Mouse (Mus musculus) liver, embryonic 13.5 days (tissue): ENCODE results near the gene Kcng3. TPM values are rescaled to one million over a fixed set of nuclear protein-coding genes. Genes with fewer than 3 reads are reported as not detected.

Source experiments
- ATAC-seq: fragments of 200-750 bp; cut with Nextera tagmentation; 2 replicates; pipeline ENCODE4 v1.8.0; 2017; ENCODE audit warnings: low read depth, mild to moderate bottlenecking, moderate number of reproducible peaks, moderate library complexity
- DNase-seq: peaks from one replicate; pipeline ENCODE4 v3.0.0; 2022
- H3K27ac ChIP-seq: fragments of 300-500 bp; sonication (generic); 2 replicates; pipeline ENCODE4 v1.5.1; 2015; ENCODE audit warnings: moderate library complexity, mild to moderate bottlenecking, inconsistent platforms
- H3K27me3 ChIP-seq: fragments of 300-500 bp; sonication (generic); 2 replicates; pipeline ENCODE4 v1.6.1; 2015; ENCODE audit warnings: mild to moderate bottlenecking, inconsistent platforms
- H3K36me3 ChIP-seq: fragments of 300-500 bp; sonication (generic); 2 replicates; pipeline ENCODE4 v1.6.1; 2015; ENCODE audit warnings: mild to moderate bottlenecking, inconsistent platforms
- H3K4me1 ChIP-seq: fragments of 300-500 bp; sonication (generic); replicated peaks from 2 replicates; pipeline ENCODE4 v1.6.1; 2015; ENCODE audit warnings: inconsistent platforms
- H3K4me2 ChIP-seq: fragments of 300-500 bp; sonication (generic); 2 replicates; pipeline ENCODE4 v1.6.1; 2015; ENCODE audit warnings: inconsistent platforms, mild to moderate bottlenecking, moderate library complexity
- H3K4me3 ChIP-seq: fragments of 300-500 bp; sonication (generic); replicated peaks from 2 replicates; pipeline ENCODE4 v1.5.1; 2015; ENCODE audit warnings: mild to moderate bottlenecking, inconsistent platforms
- H3K9ac ChIP-seq: fragments of 300-500 bp; sonication (generic); 2 replicates; pipeline ENCODE4 v1.6.1; 2015; ENCODE audit warnings: mild to moderate bottlenecking, inconsistent platforms
- H3K9me3 ChIP-seq: fragments of 300-500 bp; sonication (generic); replicated peaks from 2 replicates; pipeline ENCODE4 v1.6.1; 2016; ENCODE audit warnings: inconsistent platforms
- WGBS: fragments of 180-500 bp; shearing (Covaris S2); methylation state at CpG from one replicate; pipeline ENCODE4 v1.1.7; 2015; ENCODE audit not compliant: insufficient replicate concordance; 5-methylcytosine and 5-hydroxymethylcytosine counted together
- polyA plus RNA-seq: library from polyadenylated mRNA; unstranded; fragments of >200 nt; fragmentation: Nextera tagmentation; extraction: Ambion mirVana; gene quantifications from 2 replicates; pipeline ENCODE4 v1.2.1, GENCODE M21; 2015

Kcng3 gene
- polyA plus RNA-seq, 1 experiment from 2014 or later: 0.03 TPM

DNA sequence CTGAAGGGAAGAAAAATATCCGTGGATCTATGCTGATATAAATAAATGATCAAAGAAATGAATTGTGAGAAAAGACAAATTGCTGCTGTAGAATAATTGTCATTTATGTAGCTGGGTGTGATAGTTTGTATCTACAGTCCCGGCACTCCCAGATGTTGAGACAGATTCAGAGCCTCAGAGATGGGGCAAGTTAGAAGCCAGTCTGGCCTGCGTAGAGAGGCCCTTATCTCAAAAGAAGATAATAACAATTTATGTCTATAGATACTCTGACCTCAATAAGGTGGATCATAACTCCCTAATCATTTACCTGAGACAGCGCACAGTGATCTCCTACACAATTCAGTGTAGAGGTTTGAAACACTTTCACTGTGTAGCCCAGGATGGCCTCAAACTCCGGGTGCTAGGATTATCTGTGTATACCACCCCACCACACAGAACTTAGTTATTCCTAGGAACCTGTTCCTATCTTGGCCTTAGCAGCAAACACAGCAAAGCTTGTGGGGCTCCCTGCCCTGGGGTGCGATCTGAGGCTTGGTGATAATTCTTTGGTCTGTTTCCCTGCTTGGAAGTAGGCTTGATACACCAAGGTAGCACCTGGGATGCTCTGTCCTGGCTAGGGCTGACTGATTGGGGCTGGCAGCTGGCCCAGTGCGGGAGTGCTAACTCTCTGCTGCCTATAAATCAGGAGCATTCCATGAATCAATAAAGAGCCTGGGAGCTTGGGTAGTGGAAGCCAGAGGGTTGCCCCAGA, 19.4 kb upstream of the Kcng3 start:
- Histone ChIP-seq H3K4me1 (peaks cover 69% of the 10 kb centered on the region), H3K27me3 (no peaks in the 10 kb centered on the region), H3K4me3 (no peak overlapping the region), H3K27ac (peak overlapping the region; percentile 85), H3K36me3 (no peaks in the 10 kb centered on the region), H3K9me3 (no peaks in the 10 kb centered on the region), H3K9ac (peak overlapping the region; percentile 18; the same call in 1 of the 2 replicates), H3K4me2 (peak overlapping the region; percentile 19)
- peak; percentile 91 for ATAC-seq
- WGBS: 31% methylated on average over 7 of the region's 7 CpGs
- no peak for DNase-seq

DNA sequence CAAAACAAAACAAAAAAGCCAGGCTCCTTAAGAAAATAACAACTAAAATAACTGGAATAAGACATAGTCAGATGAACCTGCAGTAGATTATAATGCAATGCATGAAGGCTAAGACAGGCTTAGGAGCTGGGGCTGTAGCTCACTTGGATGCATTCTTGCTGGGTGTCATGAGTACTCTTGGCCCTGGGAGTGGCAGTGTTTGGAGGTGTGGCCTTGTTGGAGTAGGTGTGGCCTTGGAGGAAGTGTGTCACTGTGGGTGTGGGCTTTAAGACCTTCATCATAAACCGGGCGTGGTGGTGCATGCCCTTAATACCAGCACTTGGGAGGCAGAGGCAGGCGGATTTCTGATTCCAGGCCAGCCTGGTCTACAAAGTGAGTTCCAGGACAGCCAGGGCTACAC, 18.3 kb upstream of the Kcng3 start:
- peak overlapping the region; percentile 85 for H3K27ac ChIP-seq
- H3K4me3 ChIP-seq: no peak overlapping the region
- 0 out of 2 replicates have a peak overlapping the region, but pooled peaks have one; percentile 19 for H3K4me2 ChIP-seq
- H3K36me3 ChIP-seq: no peaks in the 10 kb centered on the region
- H3K27me3 ChIP-seq: no peaks in the 10 kb centered on the region
- DNase-seq: peak; percentile 68
- no peak overlapping the region for H3K9ac ChIP-seq
- 60% methylated on average over 3 of the region's 3 CpGs for WGBS
- peak; percentile 66 for ATAC-seq
- no peaks in the 10 kb centered on the region for H3K9me3 ChIP-seq
- H3K4me1 ChIP-seq: peaks cover 75% of the 10 kb centered on the region

- ATAC-seq (no peak), DNase-seq (no peak)
- Histone ChIP-seq H3K4me3 (no peak overlapping the region), H3K9me3 (no peaks in the 10 kb centered on the region), H3K9ac (no peak overlapping the region), H3K27ac (peak overlapping the region; percentile 29), H3K4me2 (no peak overlapping the region), H3K27me3 (no peaks in the 10 kb centered on the region), H3K36me3 (no peaks in the 10 kb centered on the region), H3K4me1 (peaks cover 55% of the 10 kb centered on the region)
- WGBS: 86% methylated on average over 7 of the region's 7 CpGs
These were observed 15.7 kb upstream of the Kcng3 start for GRCm38 (mm10) chr17:83647413-83647812.

DNA sequence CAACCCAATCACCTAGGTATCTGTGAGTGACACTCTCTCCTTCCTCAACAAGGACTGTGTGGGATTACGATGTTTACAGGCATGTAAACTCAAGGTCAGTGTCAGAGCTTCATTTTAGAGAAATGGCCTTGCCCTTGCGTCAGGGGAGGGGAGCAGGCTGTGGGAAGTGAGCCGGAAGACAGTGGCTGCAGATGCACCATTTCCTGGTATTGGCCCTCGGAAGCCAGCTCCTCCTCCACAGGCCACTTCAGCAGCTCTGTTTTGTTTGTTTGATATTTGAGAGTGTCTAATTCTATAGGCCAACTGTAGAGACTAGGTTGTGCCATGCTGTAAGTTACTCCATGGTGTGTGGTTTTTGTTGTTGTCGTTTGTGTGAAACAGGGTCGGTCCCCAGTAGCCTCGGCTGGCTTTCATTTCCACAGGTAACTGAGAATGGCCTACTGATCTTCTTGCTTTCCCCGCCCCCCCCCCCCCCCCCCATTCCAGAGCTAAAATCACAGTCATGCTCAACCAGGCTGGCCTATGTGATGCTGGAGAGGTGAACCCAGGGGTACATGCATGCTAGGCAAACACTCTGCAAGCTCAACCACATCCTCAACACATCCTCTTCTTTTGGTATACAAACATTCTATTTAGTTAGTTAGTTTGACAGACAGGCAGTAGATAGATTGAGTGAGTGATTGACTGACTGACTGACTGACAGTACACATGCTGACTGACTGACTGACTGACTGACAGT, 14.9 kb upstream of the Kcng3 start:
- no peak for ATAC-seq
- Histone ChIP-seq H3K4me3 (no peak overlapping the region), H3K4me2 (no peak overlapping the region), H3K27me3 (no peaks in the 10 kb centered on the region), H3K4me1 (peaks cover 46% of the 10 kb centered on the region), H3K27ac (peak overlapping the region; percentile 41; the same call in 1 of the 2 replicates), H3K9ac (no peak overlapping the region), H3K36me3 (no peaks in the 10 kb centered on the region), H3K9me3 (no peaks in the 10 kb centered on the region)
- DNase-seq: no peak
- 61% methylated on average over 8 of the region's 8 CpGs for WGBS

GRCm38 (mm10) chr17:83645226-83645808, 13.6 kb upstream of the Kcng3 start:
- DNase-seq (peak; percentile 47), ATAC-seq (peak; percentile 87)
- 25% methylated on average over 8 of the region's 9 CpGs for WGBS
- Histone ChIP-seq H3K27ac (peak overlapping the region; percentile 58), H3K4me1 (peaks cover 45% of the 10 kb centered on the region), H3K9me3 (no peaks in the 10 kb centered on the region), H3K9ac (peak overlapping the region; percentile 41; the same call in 1 of the 2 replicates), H3K27me3 (no peaks in the 10 kb centered on the region), H3K4me3 (no peak overlapping the region), H3K4me2 (peak overlapping the region; percentile 50), H3K36me3 (no peaks in the 10 kb centered on the region)

GRCm38 (mm10) chr17:83637393-83637792, 5.7 kb upstream of the Kcng3 start:
- peaks cover 26% of the 10 kb centered on the region for H3K4me1 ChIP-seq
- peaks cover 32% of the 10 kb centered on the region for H3K27me3 ChIP-seq
- 0 out of 2 replicates have a peak, but pooled peaks cover 2% of the 10 kb centered on the region for H3K9me3 ChIP-seq
- DNase-seq (peak; percentile 44), ATAC-seq (no peak)
- H3K9ac ChIP-seq: no peak overlapping the region
- H3K36me3 ChIP-seq: no peaks in the 10 kb centered on the region
- H3K4me3 ChIP-seq: no peak overlapping the region
- 61% methylated on average over 2 of the region's 2 CpGs for WGBS
- no peak overlapping the region for H3K4me2 ChIP-seq
- H3K27ac ChIP-seq: no peak overlapping the region

DNA sequence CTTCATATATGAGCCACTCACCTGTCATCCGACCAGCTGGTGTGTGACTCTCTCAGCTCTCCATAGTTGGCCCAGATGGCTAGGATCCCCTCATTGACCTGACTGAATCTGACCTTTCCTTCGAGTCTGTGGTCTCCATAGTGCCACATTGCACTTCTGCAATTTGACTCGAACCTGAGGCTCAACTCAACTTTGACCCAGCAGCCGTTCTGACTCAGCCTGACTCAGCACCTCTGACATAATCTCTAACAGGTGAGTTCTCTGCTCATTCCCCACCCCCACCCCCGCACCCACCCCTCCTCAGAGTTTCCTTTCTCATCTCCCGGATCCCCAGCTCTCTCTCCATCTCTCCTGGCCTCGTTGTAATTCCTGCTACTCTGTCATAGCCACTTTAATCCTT, 4.7 kb upstream of the Kcng3 start:
- Histone ChIP-seq H3K36me3 (no peaks in the 10 kb centered on the region), H3K4me2 (no peak overlapping the region), H3K4me3 (no peak overlapping the region), H3K9me3 (0 out of 2 replicates have a peak, but pooled peaks cover 2% of the 10 kb centered on the region), H3K4me1 (peaks cover 36% of the 10 kb centered on the region), H3K9ac (no peak overlapping the region), H3K27ac (no peak overlapping the region), H3K27me3 (peaks cover 42% of the 10 kb centered on the region)
- 46% methylated on average over 7 of the region's 7 CpGs for WGBS
- no peak for DNase-seq
- no peak for ATAC-seq

DNA sequence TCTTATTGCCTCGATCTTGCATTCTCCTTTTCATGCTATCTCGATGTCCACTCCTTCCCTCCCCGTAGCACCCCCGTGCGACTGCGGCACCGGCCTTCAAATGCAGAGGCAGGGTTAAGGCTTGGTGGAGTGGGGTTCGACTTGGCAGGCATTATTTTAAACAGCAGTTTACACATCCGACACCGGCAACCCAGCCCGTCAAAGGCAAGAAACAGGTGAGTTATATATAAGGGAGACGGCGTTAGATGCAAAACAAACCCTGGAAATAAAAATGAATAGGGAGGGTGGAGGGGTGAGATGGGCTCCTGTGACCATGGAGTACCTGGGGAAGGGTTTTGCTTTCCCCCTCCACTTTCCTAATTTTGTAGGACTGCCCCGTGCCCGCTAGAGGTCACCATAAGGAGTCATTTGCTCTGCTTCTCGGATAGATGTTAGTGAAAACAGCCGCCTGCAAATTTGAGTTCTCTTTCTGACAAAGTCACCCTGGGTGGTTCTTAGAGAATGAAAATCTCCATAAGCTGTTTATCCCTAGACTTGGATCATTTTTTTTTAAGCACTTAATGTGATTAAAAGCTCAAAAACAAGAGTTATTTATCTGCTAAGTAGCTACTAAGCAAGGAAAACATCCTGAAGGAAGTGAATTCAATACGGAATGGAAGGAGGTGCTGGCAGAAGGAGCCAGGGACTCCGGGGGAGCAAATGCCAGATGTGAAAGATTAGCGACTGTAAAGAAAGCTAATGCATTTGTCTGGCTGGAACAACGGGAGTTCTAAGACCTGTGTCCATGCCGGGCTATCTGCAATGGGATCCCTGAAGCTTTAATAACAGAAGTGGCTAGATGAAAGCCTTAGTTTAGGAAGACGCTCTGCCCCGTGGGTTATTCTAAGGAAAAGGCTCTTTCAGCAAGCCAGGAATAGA, 1.2 kb upstream of the Kcng3 start:
- ATAC-seq: no peak; the same call in 1 of the 2 replicates
- H3K9me3 ChIP-seq: 0 out of 2 replicates have a peak, but pooled peaks cover 2% of the 10 kb centered on the region

DNA sequence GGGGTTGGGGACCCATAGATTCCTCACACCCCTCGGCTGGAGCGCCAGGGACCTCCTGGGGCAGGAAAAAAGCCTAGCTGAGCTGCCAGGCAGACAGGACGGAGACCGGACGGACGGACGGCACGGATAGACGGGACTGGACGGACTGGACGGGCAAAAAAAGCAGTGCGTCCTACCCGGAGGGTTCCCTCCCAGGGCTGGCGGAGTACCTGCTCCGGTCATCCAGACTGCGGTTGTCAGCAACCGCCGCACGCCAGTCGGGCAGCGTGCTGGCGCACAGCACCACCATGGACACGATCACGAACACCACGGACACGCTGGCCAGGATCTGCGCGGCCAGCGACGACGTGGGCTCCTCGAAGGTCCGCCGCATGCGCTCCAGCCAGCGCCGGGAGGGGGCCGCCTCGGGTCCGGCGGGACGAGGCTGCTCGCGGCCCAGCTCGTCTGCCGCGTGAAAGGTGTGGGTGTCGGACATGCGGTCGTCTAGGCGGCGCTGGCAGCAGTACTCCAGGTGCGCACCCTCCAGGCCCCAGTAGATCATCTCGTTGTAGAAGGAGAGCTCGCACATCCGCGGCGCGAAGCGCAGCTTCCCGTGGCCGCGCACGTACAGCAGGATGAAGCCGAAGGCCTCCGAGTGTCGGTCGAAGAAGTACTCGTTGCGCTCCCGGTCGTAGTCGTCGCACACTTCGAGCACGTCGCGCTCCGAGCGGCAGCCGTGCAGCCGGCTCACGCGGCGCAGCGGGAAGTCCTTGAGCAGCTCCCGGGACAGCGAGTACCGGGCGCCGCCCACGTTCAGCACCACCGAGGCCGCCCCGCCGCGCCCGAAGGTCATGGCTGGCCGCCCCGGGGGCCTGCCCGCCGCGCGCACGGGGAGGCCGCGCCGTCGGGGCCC, 662 bp downstream of the Kcng3 start:
- H3K4me1 ChIP-seq: peaks cover 31% of the 10 kb centered on the region
- peaks cover 94% of the 10 kb centered on the region for H3K27me3 ChIP-seq
- WGBS: 4% methylated on average over 105 of the region's 109 CpGs
- peak overlapping the region; percentile 85 for H3K4me2 ChIP-seq
- no peak for DNase-seq
- H3K36me3 ChIP-seq: no peaks in the 10 kb centered on the region
- no peaks in the 10 kb centered on the region for H3K9me3 ChIP-seq
- H3K4me3 ChIP-seq: peak overlapping the region; percentile 65
- H3K9ac ChIP-seq: peak overlapping the region; percentile 55
- H3K27ac ChIP-seq: no peak overlapping the region
- ATAC-seq: peak; percentile 60

More for the DNA sequence above, 1.2 kb upstream of the Kcng3 start:
- Histone ChIP-seq H3K4me2 (peak overlapping the region; percentile 85), H3K36me3 (no peaks in the 10 kb centered on the region), H3K4me3 (peak overlapping the region; percentile 65), H3K27ac (no peak overlapping the region), H3K27me3 (peaks cover 77% of the 10 kb centered on the region), H3K4me1 (peaks cover 31% of the 10 kb centered on the region), H3K9ac (peak overlapping the region; percentile 55)
- peak; percentile 50 for DNase-seq
- WGBS: 3% methylated on average over 24 of the region's 24 CpGs

DNA sequence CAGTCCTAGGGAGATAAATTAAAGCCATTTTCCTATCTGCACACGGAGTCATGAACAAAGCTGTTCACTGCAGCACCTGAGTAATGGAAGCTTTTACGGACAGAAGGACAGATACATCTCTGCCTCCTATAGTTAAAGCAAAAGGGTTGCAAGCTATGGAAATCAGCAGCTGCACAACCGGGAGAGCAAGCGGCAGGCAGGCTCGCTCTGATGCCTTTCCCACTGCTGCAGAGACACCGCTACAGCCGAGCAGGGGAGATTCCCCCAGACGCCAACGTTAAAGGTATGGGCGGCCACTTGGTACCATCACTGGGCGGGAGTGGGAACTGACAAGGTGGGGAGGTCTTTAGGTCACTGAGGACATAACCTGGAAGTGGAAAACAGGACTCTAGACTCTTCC, 17.8 kb downstream of the Kcng3 start:
- peaks cover 4% of the 10 kb centered on the region; the same call in 1 of the 2 replicates for H3K4me1 ChIP-seq
- H3K4me2 ChIP-seq: no peak overlapping the region
- no peaks in the 10 kb centered on the region for H3K36me3 ChIP-seq
- ATAC-seq (no peak), DNase-seq (no peak)
- H3K9ac ChIP-seq: no peak overlapping the region
- H3K27ac ChIP-seq: no peak overlapping the region
- 0 out of 2 replicates have a peak, but pooled peaks cover 2% of the 10 kb centered on the region for H3K27me3 ChIP-seq
- 47% methylated on average over 11 of the region's 11 CpGs for WGBS
- H3K4me3 ChIP-seq: no peak overlapping the region
- H3K9me3 ChIP-seq: 0 out of 2 replicates have a peak, but pooled peaks cover 4% of the 10 kb centered on the region
